Mouse (Mus musculus): ENCODE data around the gene Lhfpl3.
A peak's percentile ranks its signal among the peaks of the same experiment; 100 is the strongest.
"Not testable (repeated sequence)": the region's sequence is repeated elsewhere in the genome, so short reads cannot be mapped to it uniquely, and the experiment has no call there.

Lhfpl3 gene

DNA sequence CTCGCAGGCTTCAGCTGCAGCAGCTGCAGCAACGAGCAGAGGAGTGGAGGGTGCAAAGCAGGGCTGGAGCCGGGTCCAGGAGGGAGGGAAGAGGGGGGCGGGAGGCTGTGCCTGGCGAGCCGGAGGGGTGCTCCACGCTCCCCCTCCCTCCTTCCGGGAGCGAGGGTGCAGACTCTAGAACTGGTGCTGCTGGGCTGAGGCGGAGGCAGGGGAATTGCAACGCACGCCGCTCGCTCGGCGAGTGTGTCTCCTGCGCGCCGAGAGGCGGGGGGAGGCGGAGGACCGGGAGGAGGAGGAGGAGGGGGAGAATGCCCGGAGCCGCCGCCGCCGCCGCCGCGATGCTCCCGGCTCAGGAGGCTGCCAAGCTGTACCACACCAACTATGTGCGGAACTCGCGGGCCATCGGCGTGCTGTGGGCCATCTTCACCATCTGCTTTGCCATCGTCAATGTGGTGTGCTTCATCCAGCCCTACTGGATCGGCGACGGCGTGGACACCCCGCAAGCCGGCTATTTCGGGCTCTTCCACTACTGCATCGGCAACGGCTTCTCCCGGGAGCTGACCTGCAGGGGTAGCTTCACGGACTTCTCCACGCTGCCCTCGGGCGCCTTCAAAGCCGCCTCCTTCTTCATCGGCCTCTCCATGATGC is at the start of gene Lhfpl3:
Lhfpl3 (plus strand) TSS at position 175 of the 648 bp plus-strand sequence.
- DNase-seq (ENCODE audit: extremely low spot score, low spot score) = peak; percentile 66

DNA sequence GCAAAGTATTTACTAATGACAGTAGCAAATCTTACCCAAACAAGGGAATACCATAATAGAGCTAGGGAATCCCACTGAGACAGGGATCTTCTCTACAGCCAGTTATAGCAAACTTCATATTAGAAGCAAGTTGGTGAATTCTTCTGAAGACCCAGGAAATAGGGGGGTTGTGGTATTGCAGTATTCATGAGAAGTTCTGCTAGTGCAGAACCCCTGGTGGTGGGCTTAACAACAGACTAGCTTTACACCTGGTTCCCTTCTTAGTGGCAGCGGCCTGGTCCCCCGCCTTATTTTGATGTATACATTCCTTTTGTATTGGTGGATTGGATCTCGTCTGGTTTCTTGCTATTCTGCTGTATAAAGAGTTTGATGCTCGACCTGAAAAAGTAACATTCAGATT is 39.6 kb upstream of the Lhfpl3 start:
- DNase-seq (ENCODE audit: extremely low spot score, low spot score) = not testable (repeated sequence)

DNA sequence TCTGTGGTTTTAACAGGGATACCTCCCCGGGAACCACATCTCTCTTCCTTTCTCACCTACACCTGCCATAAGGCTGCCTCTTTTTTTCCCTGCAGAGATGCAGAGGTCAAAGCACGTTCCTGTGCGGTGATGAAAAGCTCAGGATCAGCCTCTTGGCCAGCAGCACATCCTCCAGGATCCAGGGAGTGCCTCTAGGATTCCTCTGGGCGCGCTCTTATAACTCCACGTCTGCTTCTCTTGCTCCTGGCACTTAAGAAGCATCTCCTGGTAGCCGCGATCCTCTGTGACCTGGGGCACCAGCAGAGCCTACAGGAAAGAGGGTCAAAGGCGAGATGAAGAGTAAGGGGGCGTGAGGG is 352 bp upstream of the Lhfpl3 start:
- no peak for DNase-seq (ENCODE audit: extremely low spot score, low spot score)

DNA sequence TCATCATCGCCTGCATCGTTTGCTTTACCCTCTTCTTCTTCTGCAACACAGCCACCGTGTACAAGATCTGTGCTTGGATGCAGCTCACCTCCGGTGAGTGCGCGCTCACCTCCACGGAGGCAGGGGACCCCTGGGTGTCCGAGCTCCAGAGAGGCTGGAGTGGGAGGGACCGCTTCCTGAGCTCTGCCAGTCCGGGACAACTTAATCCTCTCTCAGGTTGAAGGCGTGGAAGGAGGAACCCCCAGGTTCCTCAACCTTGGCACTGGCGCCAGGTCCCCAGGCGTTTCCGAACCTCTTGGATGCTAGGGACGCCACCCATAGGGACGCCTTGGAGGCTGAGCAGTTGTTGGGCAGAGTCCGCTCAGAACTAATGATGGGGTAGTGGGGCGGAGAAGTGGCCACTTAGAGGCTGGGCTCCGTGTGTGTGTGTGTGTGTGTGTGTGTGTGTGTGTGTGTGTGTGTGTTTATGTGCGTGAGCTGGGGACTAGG is 718 bp downstream of the Lhfpl3 start:
- DNase-seq (ENCODE audit: extremely low spot score, low spot score) = peak; percentile 59

DNA sequence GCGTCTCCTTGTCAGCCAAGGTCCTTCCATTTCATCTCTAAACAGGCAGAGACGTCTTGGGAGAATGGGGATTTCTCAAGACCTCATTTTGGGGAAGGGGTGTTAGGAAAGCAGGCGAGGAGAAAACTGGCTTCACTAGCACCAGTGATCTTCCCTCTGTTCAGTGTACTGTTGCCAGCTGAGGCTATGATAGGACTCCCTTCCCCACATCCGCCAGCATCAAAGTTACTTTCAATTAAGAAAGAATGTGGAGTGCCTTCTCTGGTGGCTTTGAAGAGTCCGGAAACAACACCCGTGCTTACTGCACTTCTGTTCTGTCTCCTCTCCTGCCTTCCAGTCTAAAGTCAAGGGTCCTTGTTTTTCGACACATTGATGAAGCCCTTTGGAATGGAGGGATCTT is 1.4 kb downstream of the Lhfpl3 start:
- DNase-seq (ENCODE audit: extremely low spot score, low spot score) = peak; percentile 19

DNA sequence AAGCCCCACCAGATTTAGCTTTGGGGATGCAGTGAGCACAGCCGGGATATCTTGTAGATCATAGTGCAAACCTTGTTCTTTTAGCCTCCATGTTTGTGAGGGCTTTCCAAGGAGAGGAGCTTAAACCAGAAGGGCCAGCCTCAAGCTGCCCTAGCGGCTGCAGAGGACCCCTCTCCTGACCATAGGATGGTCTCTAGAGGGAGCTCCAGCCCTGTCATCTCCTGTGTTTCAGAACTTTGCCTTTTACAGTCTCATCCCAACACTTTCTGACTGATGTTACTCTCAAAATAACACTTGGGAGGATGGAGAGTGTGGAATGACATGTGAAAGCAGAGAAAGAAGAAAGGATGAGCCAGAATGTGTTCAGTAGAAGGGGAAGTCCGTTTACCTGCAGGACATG is 11.4 kb downstream of the Lhfpl3 start:
- no peak for DNase-seq (ENCODE audit: extremely low spot score, low spot score)

DNA sequence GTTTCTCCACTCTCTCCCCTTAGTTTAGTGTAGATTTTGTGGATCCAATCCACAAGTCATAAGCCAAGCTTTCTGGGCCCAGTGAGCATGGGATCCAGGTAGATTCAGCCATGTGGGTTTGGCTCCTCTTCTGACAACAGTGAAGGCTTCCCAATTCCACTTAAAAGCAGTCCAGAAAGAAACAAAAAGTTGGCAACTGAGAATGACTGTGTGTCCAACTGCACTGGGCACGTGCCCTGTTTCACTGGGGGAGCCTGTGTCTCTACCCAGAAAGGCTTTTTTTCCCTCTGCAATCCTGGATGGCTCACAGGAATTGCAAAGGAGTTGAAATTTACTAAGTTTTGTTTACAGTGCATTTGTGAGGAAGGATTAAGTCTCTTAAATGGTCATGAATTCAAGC is 24.9 kb downstream of the Lhfpl3 start:
- no peak for DNase-seq (ENCODE audit: extremely low spot score, low spot score)

DNA sequence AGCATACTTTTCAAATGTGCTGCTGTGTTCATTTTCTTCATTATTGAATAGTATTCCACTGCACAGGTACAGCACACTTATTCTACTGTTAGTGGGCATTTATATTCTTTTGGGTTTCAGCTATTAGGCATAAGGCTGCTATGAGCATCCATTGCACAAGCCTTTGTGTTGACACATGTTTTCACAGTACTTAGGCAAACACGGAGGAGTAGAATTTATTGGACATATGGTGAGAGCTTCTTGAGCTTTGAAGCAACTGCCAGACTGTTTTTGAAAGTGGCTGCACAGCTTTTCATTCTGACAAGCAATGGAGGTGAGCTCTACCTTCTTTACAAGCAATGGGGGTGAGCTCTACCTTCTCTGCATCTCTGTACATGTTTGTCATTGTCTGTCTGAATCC is 49.5 kb downstream of the Lhfpl3 start:
- DNase-seq (ENCODE audit: extremely low spot score, low spot score) = no peak

DNA sequence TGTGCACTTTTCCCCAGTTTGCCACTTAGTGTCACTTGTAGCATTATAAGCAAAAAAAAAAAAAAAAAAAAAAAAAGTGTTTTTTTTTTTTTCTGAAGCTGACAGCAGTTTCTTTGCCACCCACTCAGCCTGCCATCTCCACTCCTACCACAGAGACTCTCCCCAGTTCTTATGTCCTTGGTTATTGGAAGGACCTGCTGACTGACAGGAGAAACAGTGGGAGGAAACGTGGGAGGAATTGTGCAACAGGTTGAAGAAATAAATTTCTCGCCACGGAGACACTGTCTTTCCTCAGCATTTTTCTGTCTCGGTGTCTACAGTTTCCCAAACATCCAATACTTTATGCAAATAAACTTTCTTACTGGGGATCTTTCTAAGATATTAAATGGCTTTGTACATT is 67.6 kb downstream of the Lhfpl3 start:
- no peak for DNase-seq (ENCODE audit: extremely low spot score, low spot score)

DNA sequence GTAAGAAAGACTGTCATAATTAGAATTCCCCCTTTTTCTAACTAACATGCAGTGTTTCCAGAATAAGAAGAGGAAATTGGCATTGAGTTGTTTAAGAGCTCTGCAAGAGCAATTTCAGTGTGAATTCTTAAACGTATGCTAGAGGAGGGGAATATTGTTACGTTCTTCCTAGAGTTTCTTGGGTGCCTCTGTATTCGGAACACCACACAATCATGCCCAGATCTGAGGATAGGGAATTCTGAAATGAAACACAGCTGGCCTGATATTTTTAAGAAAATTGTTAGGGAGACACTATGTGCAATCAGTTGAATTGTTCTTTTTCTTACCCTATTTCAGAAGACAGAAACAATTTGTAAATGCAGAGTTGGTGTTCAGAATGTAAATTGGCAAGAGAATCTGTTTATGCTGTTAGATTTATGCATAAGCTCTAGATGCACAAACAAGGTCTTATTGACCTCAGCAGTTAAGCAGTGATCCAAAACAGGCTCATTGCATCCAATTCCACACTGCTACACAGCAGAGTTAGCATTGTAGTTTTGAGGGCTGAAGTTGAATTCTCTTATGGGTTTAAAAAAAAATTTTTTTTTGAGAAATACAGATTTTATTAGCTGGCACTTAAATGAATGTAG is 84.1 kb downstream of the Lhfpl3 start:
- DNase-seq (ENCODE audit: extremely low spot score, low spot score) = no peak

DNA sequence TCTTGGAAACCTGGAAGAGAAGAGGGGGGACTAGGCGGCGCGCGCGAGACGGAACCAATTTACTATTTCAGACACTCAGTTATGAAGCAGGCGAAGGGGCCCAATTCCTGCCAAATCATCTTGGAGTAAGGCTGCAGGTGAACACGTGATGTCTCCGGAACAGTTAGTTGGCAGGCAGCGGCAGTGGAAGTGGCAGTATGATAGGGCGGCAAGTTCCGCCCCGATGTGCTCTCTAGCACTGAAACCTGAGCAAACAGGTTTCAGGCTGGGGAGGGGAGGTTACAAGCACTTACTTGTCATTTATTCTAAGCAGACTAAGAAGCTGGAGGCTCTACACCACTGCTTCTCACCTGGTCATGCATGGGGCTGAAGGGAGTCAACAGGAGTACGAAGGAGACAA is 105.7 kb downstream of the Lhfpl3 start:
- DNase-seq (ENCODE audit: extremely low spot score, low spot score) = no peak

DNA sequence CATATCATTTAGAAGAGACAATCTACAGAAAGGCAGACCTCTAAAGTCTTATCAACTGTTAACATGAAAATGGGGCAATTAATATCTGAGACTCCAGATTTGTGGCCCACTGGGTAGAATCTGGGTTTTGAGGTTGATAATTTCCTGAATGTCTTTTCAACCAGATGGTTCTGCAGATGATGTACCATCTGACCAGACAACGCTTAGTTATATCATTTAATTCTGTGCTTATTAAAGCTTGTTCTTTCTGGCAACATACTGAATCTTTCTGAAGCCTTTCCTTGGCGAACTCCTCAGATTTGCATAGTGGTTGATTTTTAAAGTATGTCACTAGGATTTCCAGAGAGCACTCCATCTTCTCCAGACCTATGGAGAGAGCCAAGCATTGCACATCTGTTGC is 107.6 kb downstream of the Lhfpl3 start:
- no peak for DNase-seq (ENCODE audit: extremely low spot score, low spot score)

DNA sequence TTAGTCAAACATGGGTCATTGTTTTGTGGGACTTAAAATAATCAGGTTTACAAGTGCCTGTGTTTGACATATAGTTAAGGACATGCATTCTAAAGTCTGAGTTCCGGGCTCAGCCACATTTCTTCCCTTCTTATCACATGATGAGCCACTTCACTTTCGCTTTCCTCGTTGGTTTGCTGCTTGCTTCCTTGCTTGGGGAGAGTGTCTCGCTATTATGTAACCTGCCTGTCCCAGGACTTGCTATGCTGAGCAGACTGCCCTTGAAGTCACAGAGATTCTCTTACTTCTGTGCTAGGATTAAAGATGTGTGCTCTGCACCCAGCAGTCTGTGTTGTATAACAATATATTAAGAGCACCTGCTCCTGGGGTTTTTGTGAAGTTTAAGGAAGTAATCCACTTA is 110.6 kb downstream of the Lhfpl3 start:
- no peak for DNase-seq (ENCODE audit: extremely low spot score, low spot score)

DNA sequence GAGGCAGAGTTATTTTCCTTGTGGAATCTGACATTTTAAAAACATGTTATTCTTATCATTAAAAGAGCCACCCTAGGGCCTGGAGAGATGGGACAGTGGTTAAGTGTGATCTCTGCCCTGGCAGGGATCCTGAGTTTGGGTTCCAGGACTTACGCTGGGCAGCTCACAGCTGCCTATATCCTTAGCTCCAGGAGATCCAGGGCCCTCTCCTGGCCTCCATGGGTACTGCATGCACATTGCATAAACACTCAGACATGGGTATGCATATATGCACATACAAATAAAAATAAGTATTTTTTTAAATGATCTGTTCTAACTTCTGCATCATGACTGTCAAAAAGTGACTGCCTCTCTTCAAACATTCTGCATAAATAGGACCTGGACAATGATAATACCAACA is 115.5 kb downstream of the Lhfpl3 start:
- DNase-seq (ENCODE audit: extremely low spot score, low spot score) = no peak

DNA sequence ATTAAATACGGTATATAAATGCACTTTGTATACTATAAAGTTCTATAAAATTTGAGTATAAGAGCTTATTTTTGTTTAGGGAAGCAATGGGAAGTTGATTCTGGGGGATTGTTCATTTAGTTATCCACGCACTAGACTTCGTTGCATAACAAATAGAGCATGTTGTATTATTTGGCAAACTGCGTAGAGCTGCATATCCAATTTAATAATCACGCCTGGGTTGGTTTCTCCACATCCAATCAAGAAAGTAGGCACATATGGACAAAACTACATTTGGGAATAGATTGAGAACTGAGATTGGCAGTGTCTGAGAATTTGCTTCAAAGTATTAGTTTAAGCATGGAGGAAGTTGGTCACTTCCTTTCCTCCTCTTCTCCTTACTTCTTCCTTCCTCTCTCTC is 123.2 kb downstream of the Lhfpl3 start:
- DNase-seq (ENCODE audit: extremely low spot score, low spot score) = no peak

DNA sequence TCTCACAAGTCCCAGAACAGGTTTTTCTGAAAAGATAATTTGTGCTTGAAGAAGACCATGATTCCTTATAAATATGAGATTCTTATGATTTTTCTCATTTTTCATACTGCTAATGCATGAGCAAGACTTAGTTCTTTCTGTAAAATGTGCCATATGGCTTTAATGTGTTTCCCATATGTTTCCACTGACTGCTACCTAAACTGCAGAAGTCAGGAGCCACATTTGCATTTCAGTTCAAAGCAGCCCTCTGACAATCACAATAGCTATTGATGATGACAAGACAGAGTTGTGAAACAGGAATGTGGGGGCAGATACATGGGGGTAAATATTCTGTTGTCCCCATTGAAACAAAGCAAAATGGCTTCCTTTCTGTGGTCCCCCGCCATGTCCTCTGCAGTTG is 126.6 kb downstream of the Lhfpl3 start:
- DNase-seq (ENCODE audit: extremely low spot score, low spot score) = no peak

DNA sequence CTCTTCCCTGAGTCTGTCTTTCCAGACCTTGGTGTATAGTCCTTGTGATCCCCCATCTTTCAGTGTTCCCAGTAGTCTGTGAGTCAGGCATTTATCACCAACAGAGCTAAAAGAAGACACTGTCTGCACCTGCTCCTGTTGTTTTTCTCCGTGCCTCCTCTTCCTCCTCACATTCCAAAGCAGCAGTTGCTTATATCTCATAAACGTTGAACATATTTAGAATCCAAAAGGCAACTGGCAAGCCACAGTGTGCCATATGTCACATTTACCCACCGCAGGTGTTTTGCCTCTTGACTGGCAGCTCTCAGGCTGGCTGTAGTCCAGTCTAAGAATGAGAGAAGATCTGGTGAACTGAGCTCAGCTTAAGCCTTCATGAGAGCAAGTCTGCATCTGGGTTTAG is 142.5 kb downstream of the Lhfpl3 start:
- no peak for DNase-seq (ENCODE audit: extremely low spot score, low spot score)

DNA sequence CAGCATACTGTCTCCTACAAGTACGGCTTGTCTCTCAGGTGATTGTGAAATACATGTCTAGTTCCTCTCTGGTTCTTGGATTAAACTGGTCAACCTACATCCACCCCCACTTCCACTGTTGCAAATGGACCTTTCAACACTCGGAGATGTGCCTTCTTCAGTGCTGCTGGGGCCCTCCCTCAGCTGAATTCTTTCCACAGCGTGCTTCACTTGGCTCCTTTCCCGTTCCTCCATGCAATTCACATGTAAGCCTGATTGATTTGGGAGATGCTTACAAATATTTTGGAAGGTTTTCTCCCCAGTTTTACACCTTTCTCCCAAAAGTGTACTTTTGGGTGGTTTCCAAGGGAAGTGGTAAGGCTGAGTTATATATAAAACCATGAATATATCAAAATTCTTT is 143.6 kb downstream of the Lhfpl3 start:
- no peak for DNase-seq (ENCODE audit: extremely low spot score, low spot score)

DNA sequence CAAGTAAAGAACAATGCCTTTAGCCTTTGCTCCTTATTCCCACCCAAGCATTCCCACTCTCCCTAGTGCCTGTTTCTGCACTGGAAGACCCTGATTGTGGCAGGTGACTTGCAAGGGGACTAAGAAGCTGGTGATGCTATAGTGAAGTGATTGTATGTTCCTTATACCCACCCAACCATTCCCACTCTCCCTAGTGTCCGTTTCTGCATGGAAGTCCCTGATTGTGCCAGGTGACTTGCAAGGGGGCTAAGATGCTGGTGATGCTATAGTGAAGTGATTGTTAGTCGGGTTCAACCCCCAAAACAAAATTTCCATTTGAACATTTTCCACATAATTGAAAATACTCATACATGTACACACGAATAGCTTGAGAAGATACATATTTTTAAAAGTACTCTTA is 151.4 kb downstream of the Lhfpl3 start:
- no peak for DNase-seq (ENCODE audit: extremely low spot score, low spot score)

DNA sequence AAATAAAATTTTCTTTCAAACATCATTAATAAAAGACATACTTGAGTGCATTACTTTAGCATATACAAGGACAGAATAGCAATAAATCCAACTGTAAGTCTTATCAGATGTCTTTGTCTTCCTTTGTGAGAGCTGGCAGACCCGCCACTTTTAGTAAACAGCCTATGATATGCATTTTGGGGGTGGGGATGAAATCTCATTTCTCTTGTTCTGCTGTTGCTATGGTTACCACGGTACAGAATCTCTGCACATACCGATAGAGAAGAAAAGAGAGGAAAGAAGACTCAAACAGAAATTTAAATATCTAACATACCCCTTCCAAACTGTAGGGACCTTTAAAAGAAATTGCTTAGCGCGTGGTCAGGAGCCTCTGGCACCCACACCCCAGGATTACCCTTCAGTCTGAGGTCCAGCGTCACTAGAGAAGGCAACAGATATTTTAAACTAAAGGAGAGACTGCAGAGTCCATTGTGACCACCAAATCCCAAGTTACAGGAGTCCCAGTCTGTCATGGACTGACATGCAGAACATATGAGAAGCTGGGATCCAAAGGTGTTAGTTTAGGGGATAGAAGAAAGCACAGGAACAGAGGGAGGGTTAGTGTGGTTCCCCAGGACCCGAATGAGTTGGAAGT is 151.9 kb downstream of the Lhfpl3 start:
- DNase-seq (ENCODE audit: extremely low spot score, low spot score) = no peak

DNA sequence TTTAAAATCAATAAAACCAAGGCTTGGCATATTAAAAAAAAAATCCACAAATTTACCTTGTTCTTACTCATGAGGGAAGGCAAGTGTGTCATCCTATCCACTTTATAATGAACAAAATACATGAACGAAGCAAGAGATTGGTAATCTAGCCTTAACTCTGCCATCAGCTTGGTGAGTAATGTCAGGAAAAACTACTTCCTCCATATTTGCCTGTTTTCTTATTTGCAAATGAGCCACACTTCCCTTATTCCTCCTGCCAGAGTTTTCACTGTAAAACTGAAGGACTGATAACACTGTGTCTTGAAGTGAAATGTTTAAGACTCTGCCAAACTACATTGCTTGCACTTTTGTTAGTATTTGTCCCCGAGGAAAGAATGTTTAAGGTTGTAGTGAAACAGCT is 152.7 kb downstream of the Lhfpl3 start:
- DNase-seq (ENCODE audit: extremely low spot score, low spot score) = no peak

DNA sequence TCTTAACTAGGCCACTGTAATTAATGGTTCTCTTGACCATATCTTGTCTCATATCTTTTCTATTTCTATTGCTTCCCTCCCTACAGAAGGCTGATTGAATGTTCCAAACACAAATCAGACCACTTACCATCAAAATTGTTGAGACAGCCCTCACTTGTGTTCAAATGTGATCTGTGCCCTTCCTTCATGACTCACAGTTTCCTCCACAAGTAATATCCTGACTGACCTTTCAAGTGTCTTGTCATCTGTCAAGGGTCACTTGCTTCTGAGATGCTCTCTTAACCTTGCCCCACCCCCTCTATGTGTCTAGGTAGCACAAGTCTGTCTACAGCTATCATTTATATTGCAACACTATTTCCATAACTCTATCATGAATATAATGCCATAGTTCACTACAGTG is 154.1 kb downstream of the Lhfpl3 start:
- DNase-seq (ENCODE audit: extremely low spot score, low spot score) = no peak

DNA sequence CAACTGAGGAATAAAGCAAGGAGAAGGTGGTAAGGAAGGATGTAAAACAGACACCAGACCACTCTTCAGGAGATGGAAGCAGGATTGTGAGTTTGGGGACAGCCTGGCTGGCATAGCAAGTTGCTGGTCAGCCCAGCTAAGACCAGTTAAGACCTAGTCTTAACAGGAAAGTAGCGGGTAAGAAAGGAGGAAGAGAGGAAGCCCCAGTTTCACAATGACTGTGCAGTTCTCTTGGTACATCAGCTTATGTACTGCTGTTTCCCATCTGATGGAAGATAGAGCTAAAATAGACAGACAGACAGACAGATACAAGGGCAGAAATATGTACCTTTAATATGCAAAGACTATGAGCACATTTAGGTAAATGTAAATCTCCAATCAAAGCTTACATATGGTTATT is 171.3 kb downstream of the Lhfpl3 start:
- DNase-seq (ENCODE audit: extremely low spot score, low spot score) = no peak
